ENCODE assay signal across 8 mouse cellular contexts in genomic region chr4:134579212-134579611, GRCm38 (mm10). TPM values are rescaled to one million over a fixed set of nuclear protein-coding genes. Genes with fewer than 3 reads are reported as not detected.
DNase-seq lines count a peak whose midpoint lies in the region; ATAC-seq and TF ChIP-seq lines count a peak whose summit lies in the region.

No protein-coding gene starts in this region.

- 23% methylated on average over 11 of the region's 11 CpGs for WGBS in forebrain, embryonic 10.5 days
- WGBS in forebrain, embryonic 15.5 days = 16% methylated on average over 11 of the region's 11 CpGs
- 25% methylated on average over 11 of the region's 11 CpGs for WGBS in hindbrain, embryonic 11.5 days
- 23% methylated on average over 11 of the region's 11 CpGs for WGBS in liver, postnatal 0 days (ENCODE audit: insufficient replicate concordance)

- peaks cover 38% of the 10 kb centered on the region for H3K4me1 ChIP-seq in forebrain, embryonic 10.5 days
- H3K4me1 ChIP-seq in forebrain, embryonic 15.5 days = peaks cover 34% of the 10 kb centered on the region
- H3K4me1 ChIP-seq in hindbrain, embryonic 11.5 days (replicated peaks; ENCODE audit: control insufficient read depth, insufficient read depth, low read length) = peaks cover 5% of the 10 kb centered on the region
- H3K4me1 ChIP-seq in liver, postnatal 0 days (ENCODE audit: insufficient read depth) = peaks cover 10% of the 10 kb centered on the region

- H3K9me3 ChIP-seq in forebrain, embryonic 10.5 days = peaks cover under 1% of the 10 kb centered on the region; the same call in 1 of the 2 replicates
- H3K9me3 ChIP-seq in forebrain, embryonic 15.5 days = no peaks in the 10 kb centered on the region
- no peaks in the 10 kb centered on the region for H3K9me3 ChIP-seq in hindbrain, embryonic 11.5 days (ENCODE audit: control insufficient read depth, low read length)
- H3K9me3 ChIP-seq in liver, postnatal 0 days (ENCODE audit: low read length) = no peaks in the 10 kb centered on the region

- 0 out of 2 replicates have a peak overlapping the region, but pooled peaks have one; percentile 6 for H3K4me3 ChIP-seq in forebrain, embryonic 10.5 days
- no peak overlapping the region for H3K4me3 ChIP-seq in forebrain, embryonic 15.5 days
- H3K4me3 ChIP-seq in hindbrain, embryonic 11.5 days (ENCODE audit: low read depth, low read length) = no peak overlapping the region
- H3K4me3 ChIP-seq in liver, postnatal 0 days (ENCODE audit: low read depth, low read length) = no peak overlapping the region

- ATAC-seq in forebrain, embryonic 15.5 days (replicated peaks) = no peak
- ATAC-seq in hindbrain, embryonic 11.5 days (ENCODE audit: low FRiP score) = no peak
- ATAC-seq in liver, postnatal 0 days = 0 out of 2 replicates have a peak, but pooled peaks have one; percentile 21
- no peak for ATAC-seq in megakaryocyte, adult 5-6 weeks (ENCODE audit: poor library complexity, severe bottlenecking)

- no peak overlapping the region for H3K4me2 ChIP-seq in forebrain, embryonic 15.5 days (replicated peaks)
- no peak overlapping the region for H3K4me2 ChIP-seq in hindbrain, embryonic 11.5 days (replicated peaks; ENCODE audit: low read depth, low read length)
- H3K4me2 ChIP-seq in liver, postnatal 0 days (ENCODE audit: low read depth, low read length) = no peak overlapping the region

- H3K36me3 ChIP-seq in forebrain, embryonic 10.5 days (replicated peaks) = peaks cover 7% of the 10 kb centered on the region; the same call in 1 of the 2 replicates
- H3K36me3 ChIP-seq in forebrain, embryonic 15.5 days = no peaks in the 10 kb centered on the region
- no peaks in the 10 kb centered on the region for H3K36me3 ChIP-seq in hindbrain, embryonic 11.5 days (ENCODE audit: control insufficient read depth, insufficient read depth, low read length)
- no peaks in the 10 kb centered on the region for H3K36me3 ChIP-seq in liver, postnatal 0 days (replicated peaks; ENCODE audit: insufficient read depth, low read length)

- TF ChIP-seq EP300 in liver, postnatal 0 days (IDR thresholded peaks at IDR 0.05; ENCODE audit: low read depth) = no peak

- H3K27me3 ChIP-seq in forebrain, embryonic 10.5 days (ENCODE audit: poor library complexity, severe bottlenecking) = peaks cover 7% of the 10 kb centered on the region; the same call in 1 of the 2 replicates
- H3K27me3 ChIP-seq in forebrain, embryonic 15.5 days = no peaks in the 10 kb centered on the region
- H3K27me3 ChIP-seq in hindbrain, embryonic 11.5 days (ENCODE audit: control insufficient read depth, insufficient read depth, low read length) = no peaks in the 10 kb centered on the region
- no peaks in the 10 kb centered on the region for H3K27me3 ChIP-seq in liver, postnatal 0 days (ENCODE audit: insufficient read depth, low read length)

- TF ChIP-seq CTCF in liver, postnatal 0 days (IDR thresholded peaks at IDR 0.05; ENCODE audit: low read depth) = peak; percentile 51

- H3K9ac ChIP-seq in forebrain, embryonic 15.5 days (replicated peaks) = no peak overlapping the region
- peak overlapping the region; percentile 1; the same call in 1 of the 2 replicates for H3K9ac ChIP-seq in hindbrain, embryonic 11.5 days (ENCODE audit: low read depth, low read length)
- H3K9ac ChIP-seq in liver, postnatal 0 days (replicated peaks) = no peak overlapping the region

- no peak for DNase-seq in forebrain, embryonic 10.5 days (ENCODE audit: extremely low spot score, low spot score)
- peak; percentile 28 for DNase-seq in ZHBTc4 (ENCODE audit: low read depth, low spot score)
- no peak for DNase-seq in hindbrain, embryonic 11.5 days (ENCODE audit: low spot score)
- DNase-seq in liver, postnatal 0 days = no peak
- DNase-seq in spleen, adult 12 weeks (ENCODE audit: low spot score) = no peak
- no peak for DNase-seq in cerebellum, adult 8-10 months

- peak overlapping the region; percentile 62 for H3K27ac ChIP-seq in forebrain, embryonic 10.5 days
- H3K27ac ChIP-seq in forebrain, embryonic 15.5 days (replicated peaks) = no peak overlapping the region
- no peak overlapping the region for H3K27ac ChIP-seq in hindbrain, embryonic 11.5 days (ENCODE audit: low read depth, low read length)
- H3K27ac ChIP-seq in liver, postnatal 0 days (ENCODE audit: low read depth) = no peak overlapping the region

RNA-seq across cellular contexts. Expression of gene Selenon, which starts 27.2 kb away (rescaled TPM):
- 8.3 and 9.3 TPM in 2 replicates for polyA plus RNA-seq in forebrain, embryonic 10.5 days (2016; fragmentation: Nextera tagmentation; extraction: Ambion mirVana)
- polyA plus RNA-seq in forebrain, embryonic 15.5 days (2015; fragmentation: Nextera tagmentation; extraction: Ambion mirVana) = 11.8 and 27.5 TPM in 2 replicates
- polyA plus RNA-seq in hindbrain, embryonic 11.5 days (2014; fragmentation: Nextera tagmentation; extraction: Ambion mirVana) = 16.7 and 22.7 TPM in 2 replicates
- 2.8 TPM in 2 replicates for polyA plus RNA-seq in liver, postnatal 0 days (2015; fragmentation: Nextera tagmentation; extraction: Ambion mirVana)
- 24.9 and 25.4 TPM in 2 replicates for total RNA-seq in megakaryocyte, adult 5-6 weeks (2015)
- 6.3 and 8.2 TPM in 2 replicates for total RNA-seq in megakaryocyte, adult 5-6 weeks (2017)

RNA-seq across cellular contexts. Expression of gene Mtfr1l, which starts 44.0 kb away (rescaled TPM):
- 113 and 115 TPM in 2 replicates for polyA plus RNA-seq in forebrain, embryonic 10.5 days (2016; fragmentation: Nextera tagmentation; extraction: Ambion mirVana)
- polyA plus RNA-seq in forebrain, embryonic 15.5 days (2015; fragmentation: Nextera tagmentation; extraction: Ambion mirVana) = 157 and 161 TPM in 2 replicates
- 136 and 138 TPM in 2 replicates for polyA plus RNA-seq in hindbrain, embryonic 11.5 days (2014; fragmentation: Nextera tagmentation; extraction: Ambion mirVana)
- polyA plus RNA-seq in liver, postnatal 0 days (2015; fragmentation: Nextera tagmentation; extraction: Ambion mirVana) = 56.9 and 60.3 TPM in 2 replicates
- 40.4 and 48.1 TPM in 2 replicates for total RNA-seq in megakaryocyte, adult 5-6 weeks (2015)
- 33.6 and 38.3 TPM in 2 replicates for total RNA-seq in megakaryocyte, adult 5-6 weeks (2017)
